Mouse (Mus musculus) NIH3T3 (cell line): ENCODE results near the gene Meioc.

Experiments used
- DNase-seq: peaks from one replicate; pipeline ENCODE4 v3.0.0-alpha.2; 2012; ENCODE audit warnings: low read depth

Meioc gene

GRCm38 (mm10) chr11:102663416-102663815, at the start of gene Meioc:
Meioc (plus strand) TSS chr11:102663716.
- DNase-seq = no peak

- no peak for DNase-seq
Measured at GRCm38 (mm10) chr11:102619449-102619848, 44.1 kb upstream of the Meioc start.

GRCm38 (mm10) chr11:102623876-102624789, 39.4 kb upstream of the Meioc start:
- DNase-seq = peak; percentile 92

- peak; percentile 34 for DNase-seq
Measured at GRCm38 (mm10) chr11:102624888-102625407, 38.6 kb upstream of the Meioc start.

GRCm38 (mm10) chr11:102627171-102627931, 36.2 kb upstream of the Meioc start:
- DNase-seq = no peak

- DNase-seq = peak; percentile 36
Measured at GRCm38 (mm10) chr11:102628529-102628928, 35.0 kb upstream of the Meioc start.

GRCm38 (mm10) chr11:102629375-102629774, 34.1 kb upstream of the Meioc start:
- no peak for DNase-seq

- no peak for DNase-seq
Measured at GRCm38 (mm10) chr11:102630731-102631130, 32.8 kb upstream of the Meioc start.

- no peak for DNase-seq
Measured at GRCm38 (mm10) chr11:102631203-102631602, 32.3 kb upstream of the Meioc start.

- no peak for DNase-seq
Measured at GRCm38 (mm10) chr11:102632725-102633124, 30.8 kb upstream of the Meioc start.

GRCm38 (mm10) chr11:102633379-102633778, 30.1 kb upstream of the Meioc start:
- DNase-seq = peak; percentile 51

GRCm38 (mm10) chr11:102636887-102637286, 26.6 kb upstream of the Meioc start:
- no peak for DNase-seq

- DNase-seq = peak; percentile 86
Measured at GRCm38 (mm10) chr11:102643891-102644382, 19.6 kb upstream of the Meioc start.

GRCm38 (mm10) chr11:102646226-102646625, 17.3 kb upstream of the Meioc start:
- no peak for DNase-seq

- no peak for DNase-seq
Measured at GRCm38 (mm10) chr11:102647885-102648284, 15.6 kb upstream of the Meioc start.

- DNase-seq = peak; percentile 92
Measured at GRCm38 (mm10) chr11:102651381-102651780, 12.1 kb upstream of the Meioc start.

- peak; percentile 70 for DNase-seq
Measured at GRCm38 (mm10) chr11:102652844-102653243, 10.7 kb upstream of the Meioc start.

- DNase-seq = peak; percentile 65
Measured at GRCm38 (mm10) chr11:102655888-102656287, 7.6 kb upstream of the Meioc start.

- peak; percentile 72 for DNase-seq
Measured at GRCm38 (mm10) chr11:102656326-102656926, 7.1 kb upstream of the Meioc start.

GRCm38 (mm10) chr11:102656931-102657330, 6.6 kb upstream of the Meioc start:
- peak; percentile 53 for DNase-seq

- no peak for DNase-seq
Measured at GRCm38 (mm10) chr11:102665151-102665550, 1.6 kb downstream of the Meioc start.
